Mouse (Mus musculus) gastrocnemius, adult 2 months (tissue): Measurements from ENCODE around the gene Kif28. TPM values are rescaled to one million over a fixed set of nuclear protein-coding genes. Genes with fewer than 3 reads are reported as not detected.
A peak's percentile ranks its signal among the peaks of the same experiment; 100 is the strongest.
"Not testable (repeated sequence)": the region's sequence is repeated elsewhere in the genome, so short reads cannot be mapped to it uniquely, and the experiment has no call there.

Source experiments
- DNase-seq: peaks from one replicate; pipeline ENCODE4 v3.0.0; 2022
- H3K27ac ChIP-seq: fragments of 200-600 bp; 2 replicates; pipeline ENCODE4 v1.8.1; 2022; ENCODE audit warnings: mild to moderate bottlenecking
- H3K4me3 ChIP-seq: fragments of 200-600 bp; 2 replicates; pipeline ENCODE4 v1.8.1; 2022; ENCODE audit warnings: mild to moderate bottlenecking, moderate library complexity
- CTCF ChIP-seq: fragments of 200-600 bp; IDR thresholded peaks from 2 replicates; pipeline ENCODE4 v1.8.1; 2022; ENCODE audit warnings: antibody characterized with exemption, mild to moderate bottlenecking, moderate library complexity
- intact Hi-C: fragments of 180-260 bp; cut with DNase I; formaldehyde crosslinking; loops from one replicate; pipeline ENCODE4 v1.15.1; 2025
- total RNA-seq, 2 experiments: library from RNA; stranded (reverse); gene quantifications; 2 replicates each; pipeline ENCODE4 v1.2.3; 2021

Kif28 gene
- total RNA-seq, 2 experiments from 2014 or later = 0.22 TPM; not detected in 1

GRCm38 (mm10) chr1:179731391-179731790 lies 13.7 kb downstream of the Kif28 start:
- intact Hi-C loops = loop anchor here (10.0 kb wide), 1 partner anchor 87 kb away; no protein-coding TSS in a partner anchor
- DNase-seq = no peak
- Histone ChIP-seq H3K27ac (no peak overlapping the region), H3K4me3 (no peak overlapping the region)
- TF ChIP-seq CTCF = no peak

GRCm38 (mm10) chr1:179728661-179729060 lies 16.4 kb downstream of the Kif28 start:
- intact Hi-C loops = loop anchor here (10.0 kb wide), 1 partner anchor 64 kb away; the partner anchor contains the start of gene Sccpdh
- no peak overlapping the region for H3K27ac ChIP-seq
- no peak for TF ChIP-seq CTCF
- H3K4me3 ChIP-seq = no peak overlapping the region
- DNase-seq = no peak

- Histone ChIP-seq H3K27ac (no peak overlapping the region), H3K4me3 (no peak overlapping the region)
- TF ChIP-seq CTCF = no peak
- DNase-seq = no peak
- intact Hi-C loops = loop anchor here (1.0 to 10.0 kb wide), 2 partner anchors 14 to 58 kb away; partner anchors contain the start of gene Sccpdh
These were observed 22.1 kb downstream of the Kif28 start for GRCm38 (mm10) chr1:179722811-179723469.

GRCm38 (mm10) chr1:179715786-179716185 lies 29.3 kb downstream of the Kif28 start:
- no peak for TF ChIP-seq CTCF
- intact Hi-C loops = no loop called here
- no peak overlapping the region for H3K27ac ChIP-seq

GRCm38 (mm10) chr1:179715289-179715688 lies 29.8 kb downstream of the Kif28 start:
- DNase-seq, intact Hi-C loops, H3K27ac ChIP-seq, H3K4me3 ChIP-seq: not testable (repeated sequence)

More at GRCm38 (mm10) chr1:179715786-179716185, 29.3 kb downstream of the Kif28 start:
- H3K4me3 ChIP-seq = no peak overlapping the region
- DNase-seq = no peak

- DNase-seq = no peak
- H3K27ac ChIP-seq = no peak overlapping the region
- no peak overlapping the region for H3K4me3 ChIP-seq
- intact Hi-C loops = no loop called here
- no peak for TF ChIP-seq CTCF
These were observed 31.7 kb downstream of the Kif28 start for GRCm38 (mm10) chr1:179713367-179713766.

GRCm38 (mm10) chr1:179712658-179713057 lies 32.4 kb downstream of the Kif28 start:
- no peak for TF ChIP-seq CTCF
- H3K27ac ChIP-seq = no peak overlapping the region
- DNase-seq = no peak
- no peak overlapping the region for H3K4me3 ChIP-seq
- intact Hi-C loops = no loop called here

- Histone ChIP-seq H3K27ac (no peak overlapping the region), H3K4me3 (no peak overlapping the region)
- intact Hi-C loops = no loop called here
- no peak for TF ChIP-seq CTCF
- DNase-seq = no peak
These were observed 34.3 kb downstream of the Kif28 start for GRCm38 (mm10) chr1:179710739-179711138.

- TF ChIP-seq CTCF = no peak
- intact Hi-C loops = loop anchor here (1.0 kb wide), 1 partner anchor 13 kb away; no protein-coding TSS in a partner anchor
- Histone ChIP-seq H3K27ac (peak overlapping the region; percentile 78), H3K4me3 (peak overlapping the region; percentile 34; the same call in 1 of the 2 replicates)
- peak; percentile 82 for DNase-seq
These were observed 35.7 kb downstream of the Kif28 start for GRCm38 (mm10) chr1:179709390-179709789.

- intact Hi-C loops = no loop called here
- peak; percentile 78 for DNase-seq
- TF ChIP-seq CTCF = no peak
- H3K4me3 ChIP-seq = no peak overlapping the region
- H3K27ac ChIP-seq = peak overlapping the region; percentile 2; the same call in 1 of the 2 replicates
These were observed 39.9 kb downstream of the Kif28 start for GRCm38 (mm10) chr1:179705154-179705553.

- intact Hi-C loops = no loop called here
- no peak overlapping the region for H3K27ac ChIP-seq
- no peak for DNase-seq
- no peak for TF ChIP-seq CTCF
- no peak overlapping the region for H3K4me3 ChIP-seq
These were observed 40.9 kb downstream of the Kif28 start for GRCm38 (mm10) chr1:179704150-179704549.

- TF ChIP-seq CTCF = no peak
- H3K4me3 ChIP-seq = no peak overlapping the region
- no peak for DNase-seq
- intact Hi-C loops = no loop called here
- no peak overlapping the region for H3K27ac ChIP-seq
These were observed 55.6 kb downstream of the Kif28 start for GRCm38 (mm10) chr1:179689479-179689878.

- no peak for DNase-seq
- TF ChIP-seq CTCF = no peak
- Histone ChIP-seq H3K27ac (peak overlapping the region; percentile 73), H3K4me3 (no peak overlapping the region)
- intact Hi-C loops = no loop called here
These were observed 56.2 kb downstream of the Kif28 start for GRCm38 (mm10) chr1:179688914-179689313.

GRCm38 (mm10) chr1:179688415-179688814 lies 56.7 kb downstream of the Kif28 start:
- DNase-seq = no peak
- intact Hi-C loops = no loop called here
- H3K27ac ChIP-seq = peak overlapping the region; percentile 73
- H3K4me3 ChIP-seq = no peak overlapping the region
- no peak for TF ChIP-seq CTCF
